Mouse (Mus musculus) heart, embryonic 16.5 days (tissue): Measurements from ENCODE around the gene Scn1b. TPM values are rescaled to one million over a fixed set of nuclear protein-coding genes. Genes with fewer than 3 reads are reported as not detected.

ENCODE experiments used
- ATAC-seq: fragments of 200-750 bp; cut with Nextera tagmentation; replicated peaks from 2 replicates; pipeline ENCODE4 v1.8.0; 2017; ENCODE audit warnings: moderate number of reproducible peaks; ENCODE audit not compliant: insufficient read depth, low FRiP score; ENCODE audit errors: extremely low read depth
- H3K27ac ChIP-seq: fragments of 300-500 bp; sonication (generic); 2 replicates; pipeline ENCODE4 v1.5.1; 2014; ENCODE audit warnings: mild to moderate bottlenecking, low read length, control low read depth, moderate library complexity
- H3K27me3 ChIP-seq: fragments of 300-500 bp; sonication (generic); 2 replicates; pipeline ENCODE4 v1.6.1; 2014; ENCODE audit warnings: low read length, mixed read lengths; ENCODE audit not compliant: control insufficient read depth, insufficient read depth
- H3K36me3 ChIP-seq: fragments of 300-500 bp; sonication (generic); 2 replicates; pipeline ENCODE4 v1.6.1; 2014; ENCODE audit not compliant: control insufficient read depth, insufficient read depth
- H3K4me1 ChIP-seq: fragments of 300-500 bp; sonication (generic); 2 replicates; pipeline ENCODE4 v1.6.1; 2014; ENCODE audit warnings: low read length, mixed read lengths; ENCODE audit not compliant: control insufficient read depth, insufficient read depth
- H3K4me2 ChIP-seq: fragments of 300-500 bp; sonication (generic); 2 replicates; pipeline ENCODE4 v1.6.1; 2014; ENCODE audit warnings: low read depth, mild to moderate bottlenecking, control low read depth, low read length
- H3K4me3 ChIP-seq: fragments of 300-500 bp; sonication (generic); 2 replicates; pipeline ENCODE4 v1.5.1; 2014; ENCODE audit warnings: mild to moderate bottlenecking, control low read depth, low read length
- H3K9ac ChIP-seq: fragments of 300-500 bp; sonication (generic); 2 replicates; pipeline ENCODE4 v1.6.1; 2014; ENCODE audit warnings: low read length, control low read depth
- H3K9me3 ChIP-seq: fragments of 300-500 bp; sonication (generic); replicated peaks from 2 replicates; pipeline ENCODE4 v1.6.1; 2016; ENCODE audit warnings: low read length; ENCODE audit not compliant: control insufficient read depth
- WGBS: fragments of 180-500 bp; shearing (Covaris S2); extraction: QIAGEN DNeasy Blood & Tissue Kit; methylation state at CpG from one replicate; pipeline ENCODE4 v1.1.7; 2014; 5-methylcytosine and 5-hydroxymethylcytosine counted together
- polyA plus RNA-seq: library from polyadenylated mRNA; unstranded; fragments of >200 nt; fragmentation: Nextera tagmentation; extraction: Ambion mirVana; gene quantifications from 2 replicates; pipeline ENCODE4 v1.2.1, GENCODE M21; 2015

Gene Scn1b
- polyA plus RNA-seq, 1 experiment from 2014 or later = 2.8 TPM

GRCm38 (mm10) chr7:31140302-31140701 lies 13.5 kb upstream of the Scn1b start:
- no peak overlapping the region for H3K9ac ChIP-seq
- no peak overlapping the region for H3K4me2 ChIP-seq
- 38% methylated on average over 4 of the region's 4 CpGs for whole genome bisulfite sequencing
- H3K4me3 ChIP-seq = no peak overlapping the region
- H3K36me3 ChIP-seq = peaks cover 73% of the 10 kb centered on the region
- H3K27me3 ChIP-seq = no peaks in the 10 kb centered on the region
- peak overlapping the region; percentile 66 for H3K27ac ChIP-seq
- H3K9me3 ChIP-seq = no peaks in the 10 kb centered on the region
- H3K4me1 ChIP-seq = peaks cover 7% of the 10 kb centered on the region
- peak; percentile 62 for ATAC-seq

DNA sequence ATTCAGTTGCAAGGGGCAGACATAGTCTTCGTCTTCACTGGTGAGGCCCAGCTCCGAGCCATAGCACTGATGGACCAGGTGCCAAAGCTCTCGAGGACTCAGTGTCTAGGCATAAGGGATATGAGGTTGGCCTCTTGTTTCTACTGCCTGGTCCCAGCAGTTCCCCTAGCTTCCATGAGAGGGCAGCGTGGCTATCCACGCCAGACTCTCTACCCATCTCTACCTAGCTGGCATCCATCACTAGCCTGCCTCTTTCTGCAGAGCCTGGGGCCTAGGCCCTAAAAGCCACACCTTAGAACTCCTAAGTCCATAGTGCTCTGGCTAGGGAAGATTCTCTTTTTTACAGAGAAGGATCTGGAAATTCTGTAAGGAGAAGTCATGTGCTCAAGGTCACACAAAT lies 13.0 kb upstream of the Scn1b start:
- peak; percentile 67 for ATAC-seq
- Histone ChIP-seq H3K27me3 (no peaks in the 10 kb centered on the region), H3K9ac (no peak overlapping the region), H3K4me3 (no peak overlapping the region), H3K9me3 (no peaks in the 10 kb centered on the region), H3K36me3 (peaks cover 79% of the 10 kb centered on the region), H3K4me2 (no peak overlapping the region), H3K4me1 (peaks cover 7% of the 10 kb centered on the region), H3K27ac (peak overlapping the region; percentile 66)
- 62% methylated on average over 5 of the region's 5 CpGs for WGBS

GRCm38 (mm10) chr7:31135717-31136116 lies 8.9 kb upstream of the Scn1b start:
- Histone ChIP-seq H3K4me3 (no peak overlapping the region), H3K9ac (no peak overlapping the region), H3K27ac (no peak overlapping the region), H3K4me2 (no peak overlapping the region), H3K27me3 (no peaks in the 10 kb centered on the region), H3K36me3 (peaks cover 83% of the 10 kb centered on the region), H3K4me1 (peaks cover 7% of the 10 kb centered on the region), H3K9me3 (no peaks in the 10 kb centered on the region)
- WGBS = 93% methylated on average over 10 of the region's 10 CpGs
- ATAC-seq = no peak

DNA sequence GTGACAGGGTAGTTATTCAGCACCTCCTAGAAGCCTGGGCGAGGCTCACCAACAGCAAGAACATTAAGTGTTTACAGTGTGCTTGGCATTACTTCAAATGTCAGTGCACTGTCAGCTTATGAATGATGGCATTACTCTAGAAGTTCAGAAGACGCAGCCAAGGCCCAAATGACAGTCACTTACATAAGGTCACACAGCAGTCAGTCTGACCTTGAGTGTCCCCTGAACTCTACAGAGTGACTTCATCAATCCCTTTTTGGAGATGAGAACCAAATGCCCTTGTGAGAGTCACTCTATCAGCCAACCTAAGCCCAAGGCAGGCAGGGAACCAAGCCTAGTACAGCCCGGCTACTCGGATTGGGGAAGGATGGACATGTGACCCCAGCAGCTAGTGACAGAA lies 5.1 kb upstream of the Scn1b start:
- H3K9me3 ChIP-seq = no peaks in the 10 kb centered on the region
- WGBS = 82% methylated on average over 4 of the region's 4 CpGs
- H3K4me2 ChIP-seq = no peak overlapping the region
- H3K36me3 ChIP-seq = peaks cover 75% of the 10 kb centered on the region
- H3K9ac ChIP-seq = no peak overlapping the region
- H3K4me3 ChIP-seq = no peak overlapping the region
- peaks cover 7% of the 10 kb centered on the region for H3K4me1 ChIP-seq
- no peak for ATAC-seq
- peaks cover 2% of the 10 kb centered on the region for H3K27me3 ChIP-seq
- no peak overlapping the region for H3K27ac ChIP-seq

GRCm38 (mm10) chr7:31130841-31131240 lies 4.0 kb upstream of the Scn1b start:
- WGBS = 34% methylated on average over 4 of the region's 4 CpGs
- Histone ChIP-seq H3K4me2 (no peak overlapping the region), H3K9me3 (no peaks in the 10 kb centered on the region), H3K4me1 (peaks cover 10% of the 10 kb centered on the region), H3K4me3 (no peak overlapping the region), H3K27ac (no peak overlapping the region), H3K9ac (no peak overlapping the region), H3K27me3 (peaks cover 10% of the 10 kb centered on the region), H3K36me3 (peaks cover 64% of the 10 kb centered on the region)
- ATAC-seq = 0 out of 2 replicates have a peak, but pooled peaks have one; percentile 25

- H3K4me2 ChIP-seq = no peak overlapping the region
- peaks cover 58% of the 10 kb centered on the region for H3K36me3 ChIP-seq
- no peak overlapping the region for H3K9ac ChIP-seq
- no peak overlapping the region for H3K4me3 ChIP-seq
- H3K4me1 ChIP-seq = peaks cover 10% of the 10 kb centered on the region
- no peak for ATAC-seq
- WGBS = 88% methylated on average over 7 of the region's 7 CpGs
- H3K27me3 ChIP-seq = peaks cover 15% of the 10 kb centered on the region
- no peak overlapping the region for H3K27ac ChIP-seq
- no peaks in the 10 kb centered on the region for H3K9me3 ChIP-seq
Measured at GRCm38 (mm10) chr7:31130197-31130596, 3.4 kb upstream of the Scn1b start.

- Histone ChIP-seq H3K27ac (no peak overlapping the region), H3K4me2 (no peak overlapping the region), H3K9ac (no peak overlapping the region), H3K4me1 (peaks cover 10% of the 10 kb centered on the region), H3K9me3 (no peaks in the 10 kb centered on the region), H3K27me3 (peaks cover 20% of the 10 kb centered on the region), H3K4me3 (no peak overlapping the region), H3K36me3 (peaks cover 39% of the 10 kb centered on the region)
- WGBS = 46% methylated on average over 9 of the region's 9 CpGs
- ATAC-seq = no peak
Measured at GRCm38 (mm10) chr7:31128157-31128705, 1.4 kb upstream of the Scn1b start.

DNA sequence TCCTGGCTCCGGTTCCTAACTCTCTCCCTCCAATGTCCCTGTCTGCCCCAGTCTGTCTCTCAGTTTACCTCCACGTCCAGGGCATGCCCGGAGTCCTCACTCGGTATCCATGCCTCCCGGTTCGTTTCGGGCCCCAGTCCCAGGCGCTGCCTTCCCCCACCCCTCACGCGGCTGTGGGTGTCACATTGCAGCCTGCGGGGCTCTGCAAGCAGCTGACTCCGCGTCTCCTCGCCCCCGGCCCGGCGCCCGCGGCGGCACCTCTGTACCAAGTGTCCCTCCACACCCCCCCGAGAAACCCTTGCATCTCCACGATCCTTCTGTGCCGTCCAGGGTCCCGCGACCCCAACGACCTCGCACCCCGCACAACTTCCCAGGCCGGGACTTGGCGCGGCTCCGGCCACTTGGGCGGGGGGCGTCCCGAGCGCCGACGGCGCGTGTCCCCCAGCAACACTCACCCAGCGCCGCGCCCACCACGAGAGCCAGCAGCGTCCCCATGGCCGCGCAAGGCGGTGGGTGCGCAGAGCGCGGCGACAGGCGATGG lies 522 bp downstream of the Scn1b start:
- Histone ChIP-seq H3K36me3 (peaks cover 23% of the 10 kb centered on the region), H3K27me3 (peaks cover 20% of the 10 kb centered on the region), H3K4me2 (peak overlapping the region; percentile 100), H3K9me3 (no peaks in the 10 kb centered on the region), H3K9ac (peak overlapping the region; percentile 67), H3K4me3 (peak overlapping the region; percentile 70), H3K4me1 (peaks cover 10% of the 10 kb centered on the region), H3K27ac (no peak overlapping the region)
- WGBS = 1% methylated on average over 53 of the region's 53 CpGs
- ATAC-seq = peak; percentile 6; the same call in 1 of the 2 replicates

- H3K36me3 ChIP-seq = peaks cover 17% of the 10 kb centered on the region
- no peak overlapping the region for H3K4me3 ChIP-seq
- peaks cover 10% of the 10 kb centered on the region for H3K4me1 ChIP-seq
- no peak overlapping the region for H3K9ac ChIP-seq
- 77% methylated on average over 13 of the region's 13 CpGs for WGBS
- ATAC-seq = no peak
- no peak overlapping the region for H3K27ac ChIP-seq
- no peaks in the 10 kb centered on the region for H3K9me3 ChIP-seq
- no peak overlapping the region for H3K4me2 ChIP-seq
- H3K27me3 ChIP-seq = peaks cover 20% of the 10 kb centered on the region
Measured at GRCm38 (mm10) chr7:31125116-31125515, 1.7 kb downstream of the Scn1b start.
